Mouse (Mus musculus) liver, adult 2 months (tissue): ENCODE results near the gene Ang6.
"Not testable (repeated sequence)": the region's sequence is repeated elsewhere in the genome, so short reads cannot be mapped to it uniquely, and the experiment has no call there.

Experiments used
- CTCF ChIP-seq: fragments of 200-500 bp; IDR thresholded peaks from 2 replicates; pipeline ENCODE4 v1.5.1; 2011; ENCODE audit warnings: low read depth, low read length, control low read depth
- POLR2A ChIP-seq: fragments of 200-500 bp; IDR thresholded peaks from 2 replicates; pipeline ENCODE4 v1.6.1; 2011; ENCODE audit warnings: low read length, control low read depth; ENCODE audit not compliant: insufficient read depth; ENCODE audit errors: extremely low read depth

GRCm38 (mm10) chr14:44046567-44046966 is 44.5 kb upstream of the Ang6 start:
- TF ChIP-seq CTCF, POLR2A: not testable (repeated sequence)
